Mouse (Mus musculus): ENCODE data around the gene Hook2. TPM values are rescaled to one million over a fixed set of nuclear protein-coding genes. Genes with fewer than 3 reads are reported as not detected.
A peak's percentile ranks its signal among the peaks of the same experiment; 100 is the strongest.

Hook2 gene
- polyA plus RNA-seq (2015; fragmentation: Nextera tagmentation; extraction: Ambion mirVana): 34.0 and 37.3 TPM in 2 replicates

GRCm38 (mm10) chr8:84990349-84990748 lies at the start of gene Hook2:
TSS of gene Hook2 (plus strand) at chr8:84990603.
- WGBS: under 1% methylated on average over 28 of the region's 28 CpGs
- Histone ChIP-seq H3K4me1 (replicated peaks) (peaks cover 30% of the 10 kb centered on the region), H3K4me2 (peak within 1 kb of the TSS; percentile 73), H3K9ac (peak within 1 kb of the TSS; percentile 74), H3K27me3 (peaks cover 16% of the 10 kb centered on the region), H3K36me3 (no peaks in the 10 kb centered on the region), H3K4me3 (peak within 1 kb of the TSS; percentile 65), H3K9me3 (no peaks in the 10 kb centered on the region), H3K27ac (replicated peaks) (peak within 1 kb of the TSS; percentile 85)
- peak; percentile 88 for ATAC-seq (ENCODE audit: low FRiP score, low read depth)

- Histone ChIP-seq H3K27ac (replicated peaks) (no peak overlapping the region), H3K4me1 (replicated peaks) (peaks cover 34% of the 10 kb centered on the region), H3K4me3 (peak overlapping the region; percentile 64; the same call in 1 of the 2 replicates), H3K36me3 (no peaks in the 10 kb centered on the region), H3K4me2 (peak overlapping the region; percentile 62), H3K9ac (no peak overlapping the region), H3K9me3 (no peaks in the 10 kb centered on the region), H3K27me3 (peaks cover 13% of the 10 kb centered on the region; the same call in 1 of the 2 replicates)
- WGBS: 18% methylated on average over 4 of the region's 4 CpGs
- ATAC-seq (ENCODE audit: low FRiP score, low read depth): no peak
These were observed 46.7 kb upstream of the Hook2 start for GRCm38 (mm10) chr8:84943699-84944098.

DNA sequence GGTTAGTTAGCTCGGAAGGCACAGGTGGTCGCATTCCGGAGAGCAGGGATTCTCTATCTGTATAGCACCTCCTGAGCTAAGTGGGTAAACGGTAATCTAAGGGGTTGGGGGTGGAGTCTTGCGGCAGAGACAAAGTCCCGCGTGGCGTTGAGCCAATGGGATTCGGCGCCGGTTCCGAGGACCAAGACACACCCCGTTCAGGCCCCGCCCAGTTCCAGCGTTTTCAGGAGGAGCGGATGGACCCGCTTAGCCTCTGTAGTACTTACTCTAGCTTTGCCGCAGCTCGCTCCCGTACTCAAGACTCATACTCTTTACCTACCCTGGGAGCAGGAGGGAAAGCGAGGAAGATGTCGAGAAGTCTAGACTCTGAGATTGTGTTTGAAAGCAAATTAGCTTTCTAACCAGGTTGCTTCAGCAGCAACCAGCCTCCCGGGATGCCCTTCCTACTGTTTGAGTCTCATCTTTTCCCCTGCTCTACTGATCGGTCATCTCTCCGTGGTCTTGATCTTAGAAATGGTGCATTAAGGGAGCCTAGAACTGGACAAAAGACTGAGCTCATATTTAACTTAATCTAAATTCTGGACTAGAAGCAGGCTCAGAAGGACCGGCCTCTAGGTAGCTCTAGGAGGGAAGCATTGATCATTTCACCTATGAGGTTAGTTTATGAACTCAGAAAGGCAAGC lies 45.8 kb upstream of the Hook2 start:
- peak; percentile 35; the same call in 1 of the 2 replicates for ATAC-seq (ENCODE audit: low FRiP score, low read depth)
- peak overlapping the region; percentile 34; the same call in 1 of the 2 replicates for H3K27ac ChIP-seq (replicated peaks)
- WGBS: 2% methylated on average over 26 of the region's 26 CpGs

DNA sequence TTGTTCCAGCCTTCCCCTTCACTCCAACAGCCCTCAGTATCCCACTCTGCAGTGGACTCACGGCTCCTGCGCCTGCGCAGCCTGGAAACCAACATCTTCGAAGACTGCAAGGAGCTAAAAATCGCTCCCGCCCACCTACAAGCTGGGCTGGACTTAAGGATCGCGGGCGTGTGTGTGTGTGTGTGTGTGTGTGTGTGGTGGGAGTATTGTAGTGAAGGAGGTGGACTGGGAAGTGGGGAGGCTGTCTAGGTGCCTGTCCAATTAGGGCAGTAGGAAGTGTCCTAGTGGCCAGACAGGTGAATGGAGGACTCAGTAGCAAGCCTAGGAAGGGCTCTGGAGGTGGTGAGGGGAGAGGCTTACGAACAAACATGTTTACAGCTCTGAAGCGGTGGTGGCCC lies 45.2 kb upstream of the Hook2 start:
- peak overlapping the region; percentile 62 for H3K4me2 ChIP-seq
- peaks cover 22% of the 10 kb centered on the region for H3K27me3 ChIP-seq
- H3K36me3 ChIP-seq: no peaks in the 10 kb centered on the region
- peak; percentile 65 for ATAC-seq (ENCODE audit: low FRiP score, low read depth)
- peak overlapping the region; percentile 85 for H3K27ac ChIP-seq (replicated peaks)
- whole genome bisulfite sequencing: under 1% methylated on average over 11 of the region's 11 CpGs
- H3K9ac ChIP-seq: peak overlapping the region; percentile 79
- peaks cover 34% of the 10 kb centered on the region for H3K4me1 ChIP-seq (replicated peaks)
- H3K9me3 ChIP-seq: no peaks in the 10 kb centered on the region
- peak overlapping the region; percentile 64 for H3K4me3 ChIP-seq

More for the DNA sequence above, 45.8 kb upstream of the Hook2 start:
- Histone ChIP-seq H3K9me3 (no peaks in the 10 kb centered on the region), H3K4me3 (peak overlapping the region; percentile 64), H3K36me3 (no peaks in the 10 kb centered on the region), H3K4me2 (peak overlapping the region; percentile 62), H3K4me1 (replicated peaks) (peaks cover 34% of the 10 kb centered on the region), H3K9ac (peak overlapping the region; percentile 79; the same call in 1 of the 2 replicates), H3K27me3 (peaks cover 16% of the 10 kb centered on the region; the same call in 1 of the 2 replicates)

DNA sequence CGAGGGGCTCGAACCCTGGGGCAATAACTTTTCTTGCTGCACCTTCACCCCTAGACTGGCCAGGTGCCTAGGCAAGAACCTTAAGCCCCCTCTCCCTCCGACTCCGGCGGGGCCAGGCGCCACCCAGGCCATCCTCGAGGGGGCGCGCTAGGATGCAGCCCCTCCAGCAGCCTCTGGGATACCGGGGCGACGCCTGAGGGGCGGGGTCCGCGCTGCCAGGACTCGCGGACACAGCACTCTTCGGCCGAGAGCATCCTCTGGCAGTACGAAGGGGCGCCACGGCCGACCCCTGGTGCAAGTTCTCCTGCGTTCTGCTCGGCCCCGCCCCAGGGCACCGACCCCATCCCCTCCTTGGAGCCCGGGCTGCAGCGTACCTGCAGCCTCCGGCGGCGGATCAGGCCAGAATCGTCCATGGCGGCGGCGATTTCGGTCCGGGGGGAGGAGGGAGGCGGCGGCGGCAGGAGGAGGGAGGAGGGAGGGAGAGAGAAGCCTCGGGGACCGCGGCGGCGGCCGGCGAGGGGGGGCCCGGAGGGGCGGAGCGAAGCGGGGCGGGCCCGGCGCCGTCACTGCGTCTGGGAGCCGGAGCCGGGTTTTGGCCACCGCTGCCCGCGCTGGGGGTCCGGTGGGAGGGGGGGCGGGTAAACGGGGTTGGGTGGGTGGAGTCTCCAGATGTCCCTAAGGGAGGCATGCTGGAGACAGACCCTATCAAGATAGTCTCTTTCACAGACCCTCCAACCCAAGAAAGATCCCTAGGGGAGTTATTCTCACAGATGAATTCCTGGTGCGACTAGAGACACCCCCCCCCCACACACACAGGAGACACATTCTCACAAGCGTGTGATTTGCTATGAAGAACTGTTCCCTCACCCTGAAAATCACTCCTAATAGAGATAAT lies 44.5 kb upstream of the Hook2 start:
- Histone ChIP-seq H3K27me3 (peaks cover 28% of the 10 kb centered on the region), H3K36me3 (no peaks in the 10 kb centered on the region), H3K9me3 (no peaks in the 10 kb centered on the region), H3K4me1 (replicated peaks) (peaks cover 34% of the 10 kb centered on the region), H3K4me3 (peak overlapping the region; percentile 64), H3K9ac (peak overlapping the region; percentile 79), H3K27ac (replicated peaks) (peak overlapping the region; percentile 85), H3K4me2 (peak overlapping the region; percentile 62)
- peak; percentile 68 for ATAC-seq (ENCODE audit: low FRiP score, low read depth)
- WGBS: under 1% methylated on average over 45 of the region's 67 CpGs

GRCm38 (mm10) chr8:84946528-84947240 lies 43.7 kb upstream of the Hook2 start, which contains the start of gene Rtbdn:
TSS of gene Rtbdn (plus strand) at chr8:84946991.
- Histone ChIP-seq H3K9me3 (no peaks in the 10 kb centered on the region), H3K4me2 (peak within 1 kb of the TSS; percentile 62), H3K27ac (replicated peaks) (peak within 1 kb of the TSS; percentile 85), H3K4me3 (peak within 1 kb of the TSS; percentile 64), H3K27me3 (peaks cover 34% of the 10 kb centered on the region), H3K4me1 (replicated peaks) (peaks cover 34% of the 10 kb centered on the region), H3K9ac (peak within 1 kb of the TSS; percentile 79), H3K36me3 (no peaks in the 10 kb centered on the region)
- WGBS: 5% methylated on average over 17 of the region's 17 CpGs
- ATAC-seq (ENCODE audit: low FRiP score, low read depth): peak; percentile 17; the same call in 1 of the 2 replicates

GRCm38 (mm10) chr8:84947241-84947545 lies 43.2 kb upstream of the Hook2 start:
- H3K4me3 ChIP-seq: peak overlapping the region; percentile 64
- H3K27me3 ChIP-seq: peaks cover 36% of the 10 kb centered on the region
- H3K4me2 ChIP-seq: peak overlapping the region; percentile 62
- no peaks in the 10 kb centered on the region for H3K36me3 ChIP-seq
- H3K9me3 ChIP-seq: no peaks in the 10 kb centered on the region
- WGBS: 11% methylated on average over 9 of the region's 9 CpGs
- H3K27ac ChIP-seq (replicated peaks): peak overlapping the region; percentile 85
- no peak for ATAC-seq (ENCODE audit: low FRiP score, low read depth)
- H3K4me1 ChIP-seq (replicated peaks): peaks cover 34% of the 10 kb centered on the region
- no peak overlapping the region for H3K9ac ChIP-seq

- H3K9me3 ChIP-seq: no peaks in the 10 kb centered on the region
- no peaks in the 10 kb centered on the region for H3K36me3 ChIP-seq
- no peak overlapping the region for H3K4me3 ChIP-seq
- WGBS: 23% methylated on average over 12 of the region's 12 CpGs
- H3K4me1 ChIP-seq (replicated peaks): peaks cover 23% of the 10 kb centered on the region
- no peak overlapping the region for H3K27ac ChIP-seq (replicated peaks)
- peaks cover 33% of the 10 kb centered on the region for H3K27me3 ChIP-seq
- no peak overlapping the region for H3K9ac ChIP-seq
- H3K4me2 ChIP-seq: no peak overlapping the region
- no peak for ATAC-seq (ENCODE audit: low FRiP score, low read depth)
These were observed 40.6 kb upstream of the Hook2 start for GRCm38 (mm10) chr8:84949753-84950152.

GRCm38 (mm10) chr8:84952612-84953255 lies 37.7 kb upstream of the Hook2 start:
- Histone ChIP-seq H3K27me3 (peaks cover 30% of the 10 kb centered on the region), H3K36me3 (no peaks in the 10 kb centered on the region), H3K27ac (replicated peaks) (no peak overlapping the region), H3K4me2 (no peak overlapping the region), H3K4me1 (replicated peaks) (no peaks in the 10 kb centered on the region), H3K9ac (no peak overlapping the region), H3K9me3 (no peaks in the 10 kb centered on the region), H3K4me3 (no peak overlapping the region)
- no peak; the same call in 1 of the 2 replicates for ATAC-seq (ENCODE audit: low FRiP score, low read depth)
- 11% methylated on average over 18 of the region's 18 CpGs for WGBS

GRCm38 (mm10) chr8:84956768-84957167 lies 33.6 kb upstream of the Hook2 start:
- no peaks in the 10 kb centered on the region for H3K9me3 ChIP-seq
- H3K9ac ChIP-seq: no peak overlapping the region
- no peak overlapping the region for H3K4me3 ChIP-seq
- H3K4me2 ChIP-seq: no peak overlapping the region
- H3K4me1 ChIP-seq (replicated peaks): no peaks in the 10 kb centered on the region
- no peak overlapping the region for H3K27ac ChIP-seq (replicated peaks)
- no peak for ATAC-seq (ENCODE audit: low FRiP score, low read depth)
- 0 out of 2 replicates have a peak, but pooled peaks cover 4% of the 10 kb centered on the region for H3K27me3 ChIP-seq
- H3K36me3 ChIP-seq: 0 out of 2 replicates have a peak, but pooled peaks cover 3% of the 10 kb centered on the region
- WGBS: 40% methylated on average over 2 of the region's 2 CpGs

DNA sequence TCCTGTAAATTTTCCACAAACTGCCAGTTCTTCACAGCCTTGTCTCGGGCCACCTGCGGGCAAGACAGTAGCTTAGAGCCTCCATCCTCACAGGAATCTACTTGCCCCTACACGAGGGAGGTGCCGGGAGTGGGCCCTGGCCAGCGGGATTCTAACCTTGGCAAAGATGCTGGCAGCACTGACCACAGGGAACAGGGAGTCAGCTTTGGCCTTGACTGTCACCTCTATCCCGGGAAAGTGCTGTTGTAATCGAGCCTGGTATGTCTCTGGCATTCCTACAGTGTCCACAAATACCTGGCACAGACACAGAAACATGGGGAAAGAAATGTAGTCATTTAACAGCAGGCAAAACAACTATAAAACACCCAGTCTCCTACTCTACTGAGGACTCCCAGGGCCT lies 30.6 kb upstream of the Hook2 start:
- Histone ChIP-seq H3K4me3 (no peak overlapping the region), H3K9ac (no peak overlapping the region), H3K27ac (replicated peaks) (no peak overlapping the region), H3K9me3 (no peaks in the 10 kb centered on the region), H3K4me2 (no peak overlapping the region), H3K27me3 (no peaks in the 10 kb centered on the region), H3K36me3 (0 out of 2 replicates have a peak, but pooled peaks cover 3% of the 10 kb centered on the region), H3K4me1 (replicated peaks) (peaks cover 1% of the 10 kb centered on the region)
- no peak for ATAC-seq (ENCODE audit: low FRiP score, low read depth)
- 93% methylated on average over 7 of the region's 7 CpGs for WGBS

All from hindbrain, embryonic 15.5 days (tissue).